Mouse (Mus musculus): ENCODE measurements around the gene Enpep. TPM values are rescaled to one million over a fixed set of nuclear protein-coding genes. Genes with fewer than 3 reads are reported as not detected.

The Enpep gene
- polyA plus RNA-seq, 1 experiment, result 0.10 TPM

DNA sequence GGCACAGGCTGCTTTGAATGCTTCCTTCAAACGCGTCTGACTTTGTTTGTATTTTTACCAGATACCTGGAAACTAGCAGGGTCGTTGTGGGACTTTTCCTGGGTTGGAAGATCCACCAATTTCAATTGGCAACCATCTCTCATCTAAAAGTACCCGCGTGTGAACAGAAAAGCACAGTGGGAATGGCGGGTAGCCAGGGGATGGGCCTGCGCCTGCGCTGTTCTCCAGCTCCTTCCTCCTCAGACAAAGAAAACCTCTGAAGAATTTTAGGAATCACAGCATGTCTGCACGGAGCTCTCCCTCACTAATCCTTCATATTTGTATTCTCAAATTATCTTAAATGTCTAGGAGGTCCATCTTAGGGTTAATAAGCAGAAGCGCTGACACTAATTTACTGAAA is 78.3 kb downstream of the Enpep start:
- Histone ChIP-seq H3K36me3 (ENCODE audit: control insufficient read depth, insufficient read depth) (no peaks in the 10 kb centered on the region), H3K4me3 (no peak overlapping the region), H3K79me2 (ENCODE audit: control insufficient read depth, insufficient read depth) (no peaks in the 10 kb centered on the region), H3K4me2 (ENCODE audit: low read depth) (no peak overlapping the region), H3ac (ENCODE audit: control insufficient read depth, insufficient read length) (no peak overlapping the region), H3K27me3 (ENCODE audit: control insufficient read depth, insufficient read depth, insufficient read length) (no peaks in the 10 kb centered on the region)
- TF ChIP-seq POLR2AphosphoS2 (IDR thresholded peaks at IDR 0.05; ENCODE audit: insufficient read length, low read depth), result no peak
- TF ChIP-seq SRF (IDR thresholded peaks at IDR 0.05; ENCODE audit: control insufficient read depth, insufficient read length, low read depth), result no peak
- no peak for TF ChIP-seq TCF3 (IDR thresholded peaks at IDR 0.05; ENCODE audit: insufficient read length, low read depth)
- TF ChIP-seq CEBPB (IDR thresholded peaks at IDR 0.05; ENCODE audit: insufficient read depth, poor library complexity, severe bottlenecking), result no peak
- no peak for TF ChIP-seq REST (IDR thresholded peaks at IDR 0.05; ENCODE audit: insufficient read depth, insufficient read length)
- TF ChIP-seq POLR2A (IDR thresholded peaks at IDR 0.05; ENCODE audit: insufficient read length, low read depth), result no peak
- no peak for TF ChIP-seq MYOD1 (IDR thresholded peaks at IDR 0.05; ENCODE audit: control insufficient read depth in 1 of 3, insufficient read length in 2 of 3, low read depth in 2 of 3)
- no peak for TF ChIP-seq USF1 (IDR thresholded peaks at IDR 0.05; ENCODE audit: low read depth)
- TF ChIP-seq MYOG (IDR thresholded peaks at IDR 0.05; ENCODE audit: control insufficient read depth in 1 of 3, insufficient read depth in 1 of 3, insufficient read length in 2 of 3, low read depth in 2 of 3), result no peak
- no peak for TF ChIP-seq TCF12 (IDR thresholded peaks at IDR 0.05; ENCODE audit: insufficient read depth, poor library complexity, severe bottlenecking)
- no peak for TF ChIP-seq E2F4 (IDR thresholded peaks at IDR 0.05; ENCODE audit: insufficient read depth)

DNA sequence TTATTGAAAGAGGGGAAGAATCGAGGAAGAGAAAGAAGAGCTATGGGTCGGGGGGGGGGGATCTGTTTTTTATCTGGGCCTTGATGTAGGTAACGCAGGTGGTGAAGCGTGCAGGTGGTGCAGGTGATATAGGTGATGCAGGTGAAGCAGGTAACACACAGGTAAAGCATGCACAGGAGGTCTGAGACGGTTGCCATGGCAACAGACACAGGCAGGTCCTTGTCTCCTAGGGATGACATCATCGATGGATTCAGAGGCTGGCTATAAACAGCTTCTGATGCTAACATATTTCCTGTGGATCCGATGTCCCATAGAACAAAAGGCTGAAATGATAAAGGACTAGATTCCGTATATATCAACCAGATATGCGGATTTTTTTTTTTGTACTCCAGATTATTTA is 81.5 kb downstream of the Enpep start:
- Histone ChIP-seq H3K27me3 (ENCODE audit: control insufficient read depth, insufficient read depth, insufficient read length) (no peaks in the 10 kb centered on the region), H3K4me3 (no peak overlapping the region)

GRCm38 (mm10) chr3:129238664-129239258 is 93.8 kb downstream of the Enpep start:
- Histone ChIP-seq H3K79me2 (ENCODE audit: control insufficient read depth, insufficient read depth) (no peaks in the 10 kb centered on the region), H3K4me3 (no peak overlapping the region), H3K27me3 (ENCODE audit: control insufficient read depth, insufficient read depth, insufficient read length) (no peaks in the 10 kb centered on the region), H3K4me2 (ENCODE audit: low read depth) (no peak overlapping the region), H3K36me3 (ENCODE audit: control insufficient read depth, insufficient read depth) (no peaks in the 10 kb centered on the region), H3ac (ENCODE audit: control insufficient read depth, insufficient read length) (no peak overlapping the region)
- TF ChIP-seq TCF3 (IDR thresholded peaks at IDR 0.05; ENCODE audit: insufficient read length, low read depth), result no peak
- TF ChIP-seq REST (IDR thresholded peaks at IDR 0.05; ENCODE audit: insufficient read depth, insufficient read length), result no peak
- TF ChIP-seq TCF12 (IDR thresholded peaks at IDR 0.05; ENCODE audit: insufficient read depth, poor library complexity, severe bottlenecking), result no peak
- no peak for TF ChIP-seq USF1 (IDR thresholded peaks at IDR 0.05; ENCODE audit: low read depth)
- no peak for TF ChIP-seq MYOD1 (IDR thresholded peaks at IDR 0.05; ENCODE audit: control insufficient read depth in 1 of 3, insufficient read length in 2 of 3, low read depth in 2 of 3)
- no peak for TF ChIP-seq MAX (IDR thresholded peaks at IDR 0.05; ENCODE audit: low read depth)
- no peak for TF ChIP-seq POLR2AphosphoS2 (IDR thresholded peaks at IDR 0.05; ENCODE audit: insufficient read length, low read depth)
- TF ChIP-seq SRF (IDR thresholded peaks at IDR 0.05; ENCODE audit: control insufficient read depth, insufficient read length, low read depth), result no peak
- no peak for TF ChIP-seq POLR2A (IDR thresholded peaks at IDR 0.05; ENCODE audit: insufficient read length, low read depth)
- TF ChIP-seq MYOG (IDR thresholded peaks at IDR 0.05; ENCODE audit: control insufficient read depth in 1 of 3, insufficient read depth in 1 of 3, insufficient read length in 2 of 3, low read depth in 2 of 3), result no peak
- TF ChIP-seq CEBPB (IDR thresholded peaks at IDR 0.05; ENCODE audit: insufficient read depth, poor library complexity, severe bottlenecking), result no peak

More for the DNA sequence above, 81.5 kb downstream of the Enpep start:
- H3K79me2 ChIP-seq (ENCODE audit: control insufficient read depth, insufficient read depth), result no peaks in the 10 kb centered on the region
- no peak overlapping the region for H3ac ChIP-seq (ENCODE audit: control insufficient read depth, insufficient read length)
- TF ChIP-seq E2F4 (IDR thresholded peaks at IDR 0.05; ENCODE audit: insufficient read depth) (no peak), REST (IDR thresholded peaks at IDR 0.05; ENCODE audit: insufficient read depth, insufficient read length) (no peak), CEBPB (IDR thresholded peaks at IDR 0.05; ENCODE audit: insufficient read depth, poor library complexity, severe bottlenecking) (no peak), MYOD1 (IDR thresholded peaks at IDR 0.05; ENCODE audit: control insufficient read depth in 1 of 3, insufficient read length in 2 of 3, low read depth in 2 of 3) (no peak), USF1 (IDR thresholded peaks at IDR 0.05; ENCODE audit: low read depth) (no peak), TCF3 (IDR thresholded peaks at IDR 0.05; ENCODE audit: insufficient read length, low read depth) (no peak), SRF (IDR thresholded peaks at IDR 0.05; ENCODE audit: control insufficient read depth, insufficient read length, low read depth) (no peak), TCF12 (IDR thresholded peaks at IDR 0.05; ENCODE audit: insufficient read depth, poor library complexity, severe bottlenecking) (no peak), MAX (IDR thresholded peaks at IDR 0.05; ENCODE audit: low read depth) (no peak), POLR2AphosphoS2 (IDR thresholded peaks at IDR 0.05; ENCODE audit: insufficient read length, low read depth) (no peak), POLR2A (IDR thresholded peaks at IDR 0.05; ENCODE audit: insufficient read length, low read depth) (no peak), MYOG (IDR thresholded peaks at IDR 0.05; ENCODE audit: control insufficient read depth in 1 of 3, insufficient read depth in 1 of 3, insufficient read length in 2 of 3, low read depth in 2 of 3) (no peak)
- no peaks in the 10 kb centered on the region for H3K36me3 ChIP-seq (ENCODE audit: control insufficient read depth, insufficient read depth)
- no peak overlapping the region for H3K4me2 ChIP-seq (ENCODE audit: low read depth)

DNA sequence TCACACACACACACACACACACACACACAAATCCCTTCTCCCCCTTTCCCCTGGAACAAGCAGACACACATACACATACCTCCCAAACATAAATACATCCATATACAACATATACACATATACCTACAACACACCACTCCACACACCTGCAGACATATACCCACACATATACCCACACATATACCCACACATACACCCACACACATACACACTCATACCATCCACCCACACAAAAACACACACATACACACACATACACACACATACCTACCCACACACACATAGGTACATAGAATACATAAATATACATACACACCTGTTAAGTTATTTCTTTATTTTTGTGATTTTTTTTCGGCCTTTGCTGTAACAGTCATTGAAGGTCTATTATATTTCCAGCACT is 94.5 kb downstream of the Enpep start:
- TF ChIP-seq MYOD1 (IDR thresholded peaks at IDR 0.05; ENCODE audit: control insufficient read depth in 1 of 3, insufficient read length in 2 of 3, low read depth in 2 of 3) (no peak), TCF12 (IDR thresholded peaks at IDR 0.05; ENCODE audit: insufficient read depth, poor library complexity, severe bottlenecking) (no peak), CEBPB (IDR thresholded peaks at IDR 0.05; ENCODE audit: insufficient read depth, poor library complexity, severe bottlenecking) (no peak), SRF (IDR thresholded peaks at IDR 0.05; ENCODE audit: control insufficient read depth, insufficient read length, low read depth) (no peak), MAX (IDR thresholded peaks at IDR 0.05; ENCODE audit: low read depth) (no peak), E2F4 (IDR thresholded peaks at IDR 0.05; ENCODE audit: insufficient read depth) (no peak), POLR2A (IDR thresholded peaks at IDR 0.05; ENCODE audit: insufficient read length, low read depth) (no peak), REST (IDR thresholded peaks at IDR 0.05; ENCODE audit: insufficient read depth, insufficient read length) (no peak), USF1 (IDR thresholded peaks at IDR 0.05; ENCODE audit: low read depth) (no peak), TCF3 (IDR thresholded peaks at IDR 0.05; ENCODE audit: insufficient read length, low read depth) (no peak), MYOG (IDR thresholded peaks at IDR 0.05; ENCODE audit: control insufficient read depth in 1 of 3, insufficient read depth in 1 of 3, insufficient read length in 2 of 3, low read depth in 2 of 3) (no peak)
- no peak overlapping the region for H3ac ChIP-seq (ENCODE audit: control insufficient read depth, insufficient read length)
- no peak overlapping the region for H3K4me2 ChIP-seq (ENCODE audit: low read depth)
- no peaks in the 10 kb centered on the region for H3K27me3 ChIP-seq (ENCODE audit: control insufficient read depth, insufficient read depth, insufficient read length)
- H3K79me2 ChIP-seq (ENCODE audit: control insufficient read depth, insufficient read depth), result no peaks in the 10 kb centered on the region
- no peaks in the 10 kb centered on the region for H3K36me3 ChIP-seq (ENCODE audit: control insufficient read depth, insufficient read depth)
- no peak overlapping the region for H3K4me3 ChIP-seq

Data from myocyte (in vitro differentiated cells).